27 mouse cellular contexts compared by ENCODE assay signal in genomic region chr7:136934784-136935183, GRCm38 (mm10). TPM values are rescaled to one million over a fixed set of nuclear protein-coding genes. Genes with fewer than 3 reads are reported as not detected.
DNase-seq lines count a peak whose midpoint lies in the region; ATAC-seq and TF ChIP-seq lines count a peak whose summit lies in the region.
"Had no signal": no experiment of that assay in that cellular context is flagged by ENCODE, and none has a peak within 500 bp of the region (broad histone marks: within the 10 kb centered on the region; RNA-seq: fewer than 3 reads in every experiment).

No protein-coding gene starts in this region.

- no peaks in the 10 kb centered on the region; the same call in 1 of the 2 replicates for H3K4me1 ChIP-seq in liver, adult 2 months (ENCODE audit: control insufficient read depth, insufficient read depth, low read length)
- H3K4me1 ChIP-seq in liver, postnatal 0 days (ENCODE audit: insufficient read depth) = no peaks in the 10 kb centered on the region
- no peaks in the 10 kb centered on the region for H3K4me1 ChIP-seq in kidney, adult 2 months (ENCODE audit: control insufficient read depth, insufficient read depth, low read length)
- H3K4me1 ChIP-seq in kidney, postnatal 0 days (replicated peaks; ENCODE audit: insufficient read depth, low read length) = no peaks in the 10 kb centered on the region
- H3K4me1 ChIP-seq in forebrain, embryonic 10.5 days = peaks cover 6% of the 10 kb centered on the region
- H3K4me1 ChIP-seq: forebrain, embryonic 13.5 days; limb, embryonic 15.5 days had no signal

- no peaks in the 10 kb centered on the region for H3K9me3 ChIP-seq in liver, postnatal 0 days (ENCODE audit: low read length)
- H3K9me3 ChIP-seq in kidney, postnatal 0 days (replicated peaks; ENCODE audit: low read length) = no peaks in the 10 kb centered on the region
- no peaks in the 10 kb centered on the region for H3K9me3 ChIP-seq in forebrain, embryonic 10.5 days
- H3K9me3 ChIP-seq: forebrain, embryonic 13.5 days; hindbrain, embryonic 10.5 days; limb, embryonic 15.5 days had no signal

- H3K4me2 ChIP-seq in liver, postnatal 0 days (ENCODE audit: low read depth, low read length) = no peak overlapping the region
- H3K4me2 ChIP-seq in kidney, postnatal 0 days (ENCODE audit: low read length) = no peak overlapping the region
- H3K4me2 ChIP-seq: forebrain, embryonic 13.5 days; heart, embryonic 13.5 days; limb, embryonic 15.5 days; lung, embryonic 14.5 days had no signal

- peak; percentile 26 for DNase-seq in liver, adult 2 months (ENCODE audit: extremely low read depth, low read depth, low spot score)
- no peak for DNase-seq in liver, postnatal 0 days
- DNase-seq in kidney, adult 2 months = peak; percentile 90
- no peak for DNase-seq in kidney, postnatal 0 days (ENCODE audit: low spot score)
- peak; percentile 67 for DNase-seq in yolk sac, embryonic 10.5 days (ENCODE audit: low spot score)
- DNase-seq in spleen, postnatal 36 days (ENCODE audit: low spot score in 2 of 2) = no peak
- DNase-seq in cerebellum, adult 9-10 months = no peak
- DNase-seq in forebrain, embryonic 10.5 days (ENCODE audit: extremely low spot score, low spot score) = no peak
- DNase-seq: adrenal gland, postnatal 14 days; cerebellum, adult 18-20 months; cerebellum, postnatal 14 days; gastrocnemius, postnatal 10 days; heart, postnatal 10 days; layer of hippocampus, adult 9-11 months; lung, embryonic 14.5 days; lung, postnatal 14 days; right cerebral cortex, postnatal 4 days; thymus, adult 2 months had no signal

- H3K4me3 ChIP-seq in liver, adult 2 months (ENCODE audit: insufficient read depth, low read depth, low read length) = no peak overlapping the region
- no peak overlapping the region for H3K4me3 ChIP-seq in liver, postnatal 0 days (ENCODE audit: low read depth, low read length)
- no peak overlapping the region for H3K4me3 ChIP-seq in kidney, adult 2 months (ENCODE audit: insufficient read depth, low read depth, low read length)
- H3K4me3 ChIP-seq in kidney, postnatal 0 days (replicated peaks; ENCODE audit: low read depth, low read length) = no peak overlapping the region
- H3K4me3 ChIP-seq in forebrain, embryonic 10.5 days = no peak overlapping the region
- H3K4me3 ChIP-seq: forebrain, embryonic 13.5 days; heart, embryonic 13.5 days; hindbrain, embryonic 10.5 days; limb, embryonic 10.5 days; limb, embryonic 15.5 days had no signal

- TF ChIP-seq EP300 in liver, postnatal 0 days (IDR thresholded peaks at IDR 0.05; ENCODE audit: low read depth) = no peak

- 0 out of 2 replicates have a peak, but pooled peaks cover 2% of the 10 kb centered on the region for H3K36me3 ChIP-seq in liver, adult 2 months (ENCODE audit: control insufficient read depth, insufficient read depth, low read length)
- no peaks in the 10 kb centered on the region for H3K36me3 ChIP-seq in liver, postnatal 0 days (replicated peaks; ENCODE audit: insufficient read depth, low read length)
- H3K36me3 ChIP-seq in kidney, adult 2 months (ENCODE audit: control insufficient read depth, insufficient read depth, low read length) = no peaks in the 10 kb centered on the region
- no peaks in the 10 kb centered on the region for H3K36me3 ChIP-seq in kidney, postnatal 0 days (ENCODE audit: insufficient read depth, low read length)
- H3K36me3 ChIP-seq in forebrain, embryonic 10.5 days (replicated peaks) = no peaks in the 10 kb centered on the region
- H3K36me3 ChIP-seq: heart, embryonic 13.5 days; hindbrain, embryonic 10.5 days; limb, embryonic 10.5 days; limb, embryonic 15.5 days had no signal

- no peak overlapping the region for H3K27ac ChIP-seq in liver, adult 2 months (replicated peaks; ENCODE audit: insufficient read depth, low read depth, low read length)
- H3K27ac ChIP-seq in liver, postnatal 0 days (ENCODE audit: low read depth) = no peak overlapping the region
- H3K27ac ChIP-seq in kidney, adult 2 months (ENCODE audit: insufficient read depth, low read depth, low read length) = no peak overlapping the region
- no peak overlapping the region for H3K27ac ChIP-seq in kidney, postnatal 0 days
- H3K27ac ChIP-seq in forebrain, embryonic 10.5 days = no peak overlapping the region
- H3K27ac ChIP-seq: forebrain, embryonic 13.5 days; heart, embryonic 13.5 days; limb, embryonic 10.5 days; limb, embryonic 15.5 days; liver, embryonic 14.5 days had no signal

- ATAC-seq in liver, postnatal 0 days = no peak
- 0 out of 2 replicates have a peak, but pooled peaks have one; percentile 40 for ATAC-seq in kidney, postnatal 0 days (replicated peaks; ENCODE audit: low FRiP score, low read depth)
- ATAC-seq: forebrain, embryonic 13.5 days; hindbrain, embryonic 16.5 days; midbrain, embryonic 16.5 days had no signal

- TF ChIP-seq POLR2A in liver, adult 2 months (IDR thresholded peaks at IDR 0.05; ENCODE audit: extremely low read depth, insufficient read depth, low read length) = no peak
- TF ChIP-seq POLR2A in kidney, adult 2 months (IDR thresholded peaks at IDR 0.05; ENCODE audit: low read depth, low read length) = no peak

- H3K27me3 ChIP-seq in liver, adult 2 months (ENCODE audit: control insufficient read depth, insufficient read depth, low read length) = no peaks in the 10 kb centered on the region
- no peaks in the 10 kb centered on the region for H3K27me3 ChIP-seq in liver, postnatal 0 days (ENCODE audit: insufficient read depth, low read length)
- H3K27me3 ChIP-seq in kidney, adult 2 months (replicated peaks; ENCODE audit: control insufficient read depth, insufficient read depth, low read length) = no peaks in the 10 kb centered on the region
- H3K27me3 ChIP-seq in kidney, postnatal 0 days (ENCODE audit: insufficient read depth, low read length) = no peaks in the 10 kb centered on the region
- 0 out of 2 replicates have a peak, but pooled peaks cover 2% of the 10 kb centered on the region for H3K27me3 ChIP-seq in forebrain, embryonic 10.5 days (ENCODE audit: poor library complexity, severe bottlenecking)
- H3K27me3 ChIP-seq: forebrain, embryonic 13.5 days; heart, embryonic 13.5 days; limb, embryonic 15.5 days had no signal

- WGBS in liver, adult 2 months = 88% methylated on average over 7 of the region's 7 CpGs
- 73% methylated on average over 7 of the region's 7 CpGs for WGBS in liver, postnatal 0 days (ENCODE audit: insufficient replicate concordance)
- WGBS in kidney, adult 2 months = 48% methylated on average over 7 of the region's 7 CpGs
- WGBS in kidney, postnatal 0 days = 63% methylated on average over 7 of the region's 7 CpGs
- 89% methylated on average over 7 of the region's 7 CpGs for WGBS in forebrain, embryonic 10.5 days

- TF ChIP-seq CTCF in liver, adult 2 months (IDR thresholded peaks at IDR 0.05; ENCODE audit: low read depth, low read length) = no peak
- no peak for TF ChIP-seq CTCF in liver, postnatal 0 days (IDR thresholded peaks at IDR 0.05; ENCODE audit: low read depth)
- TF ChIP-seq CTCF in kidney, adult 2 months (conservative IDR thresholded peaks at IDR 0.05; ENCODE audit: insufficient read depth, insufficient read length, low read depth, low read length) = no peak
- no peak for TF ChIP-seq CTCF in kidney, postnatal 0 days (IDR thresholded peaks at IDR 0.05; ENCODE audit: low read depth)

- no peak overlapping the region for H3K9ac ChIP-seq in liver, adult 2 months (ENCODE audit: low read depth, low read length)
- no peak overlapping the region for H3K9ac ChIP-seq in liver, postnatal 0 days (replicated peaks)
- no peak overlapping the region for H3K9ac ChIP-seq in kidney, postnatal 0 days (ENCODE audit: low read depth, low read length)
- H3K9ac ChIP-seq: forebrain, embryonic 13.5 days; heart, embryonic 13.5 days; limb, embryonic 15.5 days; liver, embryonic 14.5 days; lung, embryonic 14.5 days had no signal

- H3K79me2 ChIP-seq in liver, adult 2 months (ENCODE audit: control insufficient read depth, insufficient read depth, low read length) = no peaks in the 10 kb centered on the region

RNA-seq across cellular contexts. Expression of gene Mgmt, which starts 40.4 kb away (rescaled TPM):
- 9.1 and 12.8 TPM in 2 replicates for total RNA-seq in liver, adult 2 months (2014; rRNA removed)
- polyA plus RNA-seq in liver, adult 2 months (2012; rRNA removed) = 10.9 and 12.7 TPM in 2 replicates
- 2.6 and 3.0 TPM in 2 replicates for polyA plus RNA-seq in liver, postnatal 0 days (2015; fragmentation: Nextera tagmentation; extraction: Ambion mirVana)
- polyA plus RNA-seq in kidney, adult 2 months (2012; rRNA removed) = 4.6 and 5.1 TPM in 2 replicates
- 5.5 and 5.7 TPM in 2 replicates for polyA plus RNA-seq in kidney, postnatal 0 days (2015; fragmentation: Nextera tagmentation; extraction: Ambion mirVana)
- 4.1 and 4.6 TPM in 2 replicates for polyA plus RNA-seq in forebrain, embryonic 10.5 days (2016; fragmentation: Nextera tagmentation; extraction: Ambion mirVana)
- total RNA-seq: MEL had no signal

Comparison
In these comparisons a context has a peak if more than half of its experiments do, and no peak if none do; other contexts are left out.
1. DNase-seq: peak in liver, adult 2 months (single experiment), kidney, adult 2 months (single experiment) and yolk sac, embryonic 10.5 days (single experiment); none in liver, postnatal 0 days (single experiment), kidney, postnatal 0 days (single experiment), spleen, postnatal 36 days (0 of 2), cerebellum, adult 9-10 months (single experiment) and forebrain, embryonic 10.5 days (single experiment).